Mouse (Mus musculus) gastrocnemius, adult 8-10 months (tissue): ENCODE results near the gene Slfn1. TPM values are rescaled to one million over a fixed set of nuclear protein-coding genes. Genes with fewer than 3 reads are reported as not detected.
"Not testable (repeated sequence)": the region's sequence is repeated elsewhere in the genome, so short reads cannot be mapped to it uniquely, and the experiment has no call there.

ENCODE experiments used
- DNase-seq, 2 experiments: peaks; one replicate each; pipeline ENCODE4 v3.0.0; 2022; ENCODE audit warnings: low spot score in 2 of 2
- total RNA-seq, 4 experiments: library from RNA; stranded (reverse); gene quantifications; 2 replicates each; pipeline ENCODE4 v1.2.4; 2022

Slfn1 gene
- total RNA-seq = not detected

DNA sequence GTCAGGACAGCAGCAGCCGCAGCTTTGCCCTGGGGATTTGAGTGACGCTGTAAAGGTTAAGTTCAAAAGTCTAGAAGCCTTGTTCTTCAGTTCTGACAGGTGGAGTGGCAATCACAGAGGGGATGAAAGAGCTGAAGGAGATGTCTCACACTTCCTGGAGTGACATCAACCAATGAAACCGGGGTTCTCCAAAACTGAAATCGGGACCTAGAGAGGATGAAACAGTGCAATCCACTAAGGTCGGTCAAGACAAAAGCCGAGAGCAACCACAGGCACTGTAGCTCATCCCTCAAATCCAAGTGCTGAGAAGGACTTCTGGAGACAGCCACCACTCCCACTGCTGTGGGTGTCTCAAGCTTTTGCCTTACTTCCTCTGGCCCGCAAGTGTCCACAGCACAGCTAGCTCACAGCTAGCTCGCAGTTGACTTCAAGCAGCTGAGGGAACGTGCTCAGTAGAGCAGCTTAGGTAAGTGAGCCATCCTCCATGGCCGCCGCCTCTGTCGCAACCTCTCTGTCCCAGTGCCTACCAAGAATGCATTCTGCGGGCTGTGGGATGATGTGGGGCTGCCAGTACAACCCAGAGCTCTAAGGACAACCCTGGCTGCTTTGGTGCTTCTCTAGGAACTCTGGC is at the start of gene Slfn1:
Gene Slfn1, plus strand, starts transcription at position 253 of the 631 bp plus-strand sequence.
- DNase-seq = no peak

DNA sequence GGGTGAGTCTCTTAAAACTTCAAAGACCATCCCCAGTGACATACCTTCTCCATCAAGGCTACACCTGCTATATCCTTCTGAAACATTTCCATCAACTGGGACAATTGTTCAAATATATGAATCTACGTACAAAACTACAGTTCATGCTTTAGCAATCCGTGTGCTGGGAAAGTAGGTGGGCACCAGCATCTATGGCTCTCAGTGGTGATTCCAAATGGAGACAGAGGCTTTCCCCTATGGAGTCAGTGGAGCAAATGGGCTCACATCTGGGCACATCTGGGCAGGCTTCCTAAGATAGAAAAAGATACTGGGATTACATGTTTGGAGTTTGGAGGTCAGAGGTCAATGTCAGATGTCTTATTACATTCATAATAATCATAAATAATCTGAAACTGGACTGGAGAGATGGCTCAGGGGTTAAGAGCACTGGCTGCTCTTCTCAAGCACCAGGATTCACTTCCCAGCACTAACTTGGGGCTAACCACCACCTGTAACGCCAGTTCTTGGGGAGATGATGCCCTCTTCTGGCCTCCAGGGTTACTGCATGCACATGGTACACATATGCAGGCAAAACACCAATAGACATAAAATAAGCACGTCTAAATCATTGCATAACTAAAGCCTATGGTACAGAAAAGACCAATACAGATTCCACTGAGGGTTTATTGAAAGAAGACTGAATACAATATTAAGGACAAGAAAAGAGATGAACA is 48.5 kb upstream of the Slfn1 start:
- DNase-seq = no peak

DNA sequence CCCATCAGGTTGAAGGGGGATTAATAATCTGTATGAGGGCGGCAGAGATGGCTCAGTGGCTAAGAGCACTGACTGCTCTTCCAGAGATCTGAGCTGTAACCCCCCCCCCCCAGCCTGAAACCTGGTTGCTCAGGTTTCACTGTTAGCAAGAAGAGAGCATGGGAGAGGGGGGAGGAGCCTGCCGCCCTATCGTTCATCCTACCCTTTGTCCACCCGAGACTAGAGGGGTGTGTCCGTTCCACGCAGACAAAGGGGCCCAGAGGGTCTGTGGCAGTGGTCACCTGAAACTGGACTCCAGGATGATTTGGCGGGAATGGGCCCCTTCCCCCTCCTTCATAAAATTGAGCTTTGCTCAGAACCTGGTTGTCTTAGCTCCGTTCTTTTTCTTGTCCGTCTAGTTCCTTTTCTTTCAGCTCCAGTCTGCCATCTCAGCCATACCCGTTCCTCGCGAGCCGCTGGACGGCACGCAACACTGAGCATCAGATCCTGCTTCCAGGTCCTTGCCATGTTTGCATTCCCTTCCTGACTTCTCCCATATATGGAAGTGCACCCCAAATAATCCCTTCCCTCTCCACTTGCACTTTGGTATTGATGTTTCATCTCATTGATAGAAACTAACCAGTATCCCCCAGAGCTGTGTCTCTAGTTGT is 46.2 kb upstream of the Slfn1 start:
- DNase-seq = no peak

DNA sequence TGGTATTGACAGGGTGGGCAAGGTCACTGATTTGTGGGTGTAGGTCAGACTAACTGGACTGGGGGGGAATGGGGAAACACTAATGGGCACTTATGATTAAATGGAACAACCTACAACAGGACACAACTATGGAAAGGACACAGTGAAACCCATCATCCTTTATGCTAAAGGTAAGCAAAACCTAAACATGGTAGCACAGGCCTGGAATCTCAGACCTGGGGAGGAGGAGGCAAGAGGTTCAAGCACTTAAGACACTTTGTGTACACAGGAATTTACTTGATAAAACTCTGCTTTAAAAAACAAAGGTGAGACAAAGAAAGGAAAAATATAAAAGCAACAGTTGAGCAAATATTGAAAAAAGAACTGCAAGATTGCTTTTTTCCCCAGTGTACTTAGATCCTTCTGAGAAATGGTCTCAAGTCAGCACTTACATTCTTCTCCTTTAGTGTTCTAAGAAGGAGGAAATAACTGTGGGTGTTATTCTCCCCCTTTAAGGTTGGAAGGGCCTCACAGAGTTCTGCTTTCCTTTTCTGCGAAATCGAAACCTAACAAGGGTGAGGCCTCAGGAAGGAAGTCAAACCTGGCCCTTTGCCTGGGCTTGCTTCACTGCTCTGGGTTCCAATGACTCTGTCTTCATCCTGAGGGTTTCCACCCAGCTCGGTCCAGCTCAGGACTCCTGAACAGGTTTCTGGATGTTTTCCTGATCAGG is 38.8 kb upstream of the Slfn1 start:
- peak; percentile 46 to 51 for DNase-seq

DNA sequence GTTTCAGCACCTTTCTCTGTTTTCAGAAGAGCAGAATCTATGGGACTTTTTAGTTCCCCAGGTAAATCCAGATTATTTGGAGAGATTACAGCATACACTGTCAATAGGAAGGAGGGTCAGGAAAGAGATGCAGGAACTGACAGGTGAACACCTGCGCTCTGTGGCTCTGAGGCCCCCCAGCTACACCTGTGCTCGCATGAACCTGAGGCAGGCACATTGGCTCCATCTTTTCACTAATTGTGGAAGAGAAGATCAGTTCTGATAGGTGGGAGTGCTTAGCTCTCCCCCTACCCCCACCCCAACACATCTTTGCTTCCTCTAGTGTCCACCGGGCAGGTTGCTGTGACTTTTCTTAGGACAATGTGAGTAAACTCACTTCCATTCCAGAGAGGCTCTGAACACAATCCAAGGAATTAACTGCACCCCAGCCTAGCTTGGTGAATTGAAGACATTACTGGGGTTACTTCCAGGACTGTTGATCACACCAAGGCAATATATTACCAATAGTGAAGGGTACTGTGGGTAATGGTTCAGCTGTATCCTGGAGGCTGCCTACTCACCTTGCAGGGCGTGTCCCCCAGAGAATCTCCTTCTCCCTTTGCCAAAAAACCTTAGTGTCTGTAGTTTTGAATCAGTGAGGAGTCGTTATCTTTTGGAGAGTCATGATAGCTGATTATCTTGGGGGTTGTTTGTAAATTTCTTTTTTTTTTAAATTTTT is 38.1 kb upstream of the Slfn1 start:
- no peak for DNase-seq

DNA sequence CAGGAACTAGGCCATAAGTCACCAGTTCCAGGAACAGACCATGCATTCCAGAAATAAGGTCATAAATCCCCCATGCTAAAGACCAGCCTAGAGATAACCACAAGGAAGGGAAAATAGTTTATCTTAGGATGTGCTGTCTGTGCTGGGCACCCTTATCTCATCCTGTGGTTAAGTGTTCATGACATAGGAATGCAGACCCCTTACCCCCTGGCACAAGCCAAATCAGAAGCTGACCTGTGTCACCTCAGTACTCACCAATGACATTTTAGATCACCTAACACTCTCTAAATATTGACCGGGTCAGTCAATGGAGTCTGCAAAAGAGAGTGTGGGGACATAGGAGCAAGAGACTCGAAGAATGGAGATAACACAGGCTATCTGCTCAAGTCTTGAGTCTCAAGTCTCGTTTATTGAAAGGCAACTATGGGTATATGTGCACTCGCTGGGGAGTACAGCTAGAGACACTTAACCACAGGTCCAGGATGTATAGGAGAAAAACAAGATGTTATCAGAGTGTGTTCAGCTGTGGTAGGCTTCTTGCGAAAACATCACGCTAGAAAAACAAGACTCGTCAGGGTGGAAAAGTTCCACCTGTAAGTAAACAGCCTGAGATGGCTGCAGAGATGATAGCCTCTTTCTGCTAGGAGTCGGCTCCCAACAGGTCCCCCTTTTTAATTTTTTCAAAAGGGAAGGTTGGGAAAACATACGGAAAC is 37.0 kb upstream of the Slfn1 start:
- no peak for DNase-seq

DNA sequence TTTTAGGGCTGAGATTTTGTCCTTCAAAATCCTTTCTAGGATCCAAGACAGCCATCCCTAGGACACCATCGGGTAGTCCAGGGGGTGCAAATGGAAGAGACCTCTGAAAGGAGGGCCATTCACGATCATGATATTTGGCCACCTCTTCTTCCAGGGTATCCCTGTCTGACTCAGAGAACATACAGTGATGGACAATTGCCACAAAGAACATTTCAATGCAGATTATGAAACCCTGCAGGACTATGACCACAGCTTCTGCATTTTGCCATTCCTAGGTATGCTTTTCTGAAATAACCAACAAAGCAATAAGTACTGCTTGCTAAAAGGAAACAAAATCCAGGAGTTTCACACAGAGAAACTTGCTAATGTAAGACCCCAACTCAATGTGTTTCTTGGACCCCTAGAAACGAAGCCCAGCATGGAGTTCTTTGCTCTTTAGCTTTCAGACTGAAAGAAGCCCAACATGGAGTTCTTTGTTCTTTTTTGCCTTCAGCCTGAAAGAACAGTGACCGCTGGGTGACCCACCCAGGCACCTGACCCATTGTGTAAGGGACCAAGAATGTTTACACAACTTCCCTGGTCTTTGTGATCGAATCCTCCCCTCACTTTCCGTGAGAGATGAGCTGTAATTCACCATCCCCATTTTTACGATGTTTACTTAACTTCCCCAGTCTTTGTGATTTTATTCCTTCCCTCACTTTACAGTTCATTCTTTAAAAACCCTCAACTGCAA is 33.7 kb upstream of the Slfn1 start:
- DNase-seq = no peak

DNA sequence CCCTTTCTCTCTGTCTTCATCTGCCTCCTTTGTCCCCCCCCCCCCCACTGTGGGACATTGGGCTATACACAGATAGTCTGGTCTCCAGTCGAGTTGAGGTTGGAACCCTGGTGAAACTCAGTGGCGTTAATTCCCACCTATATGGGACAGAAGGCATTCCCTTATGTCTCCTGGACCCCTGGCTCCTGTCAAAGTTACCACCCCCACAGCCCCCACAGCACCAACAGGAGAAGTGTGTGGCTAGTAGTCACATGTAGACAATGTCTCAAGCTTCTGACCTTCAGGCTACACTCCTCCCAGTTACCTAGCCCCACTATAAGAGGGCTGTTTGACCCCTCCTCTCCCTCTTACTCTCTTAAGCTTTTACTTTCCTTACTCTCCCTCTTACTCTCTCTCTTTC is 32.5 kb upstream of the Slfn1 start:
- DNase-seq = no peak

DNA sequence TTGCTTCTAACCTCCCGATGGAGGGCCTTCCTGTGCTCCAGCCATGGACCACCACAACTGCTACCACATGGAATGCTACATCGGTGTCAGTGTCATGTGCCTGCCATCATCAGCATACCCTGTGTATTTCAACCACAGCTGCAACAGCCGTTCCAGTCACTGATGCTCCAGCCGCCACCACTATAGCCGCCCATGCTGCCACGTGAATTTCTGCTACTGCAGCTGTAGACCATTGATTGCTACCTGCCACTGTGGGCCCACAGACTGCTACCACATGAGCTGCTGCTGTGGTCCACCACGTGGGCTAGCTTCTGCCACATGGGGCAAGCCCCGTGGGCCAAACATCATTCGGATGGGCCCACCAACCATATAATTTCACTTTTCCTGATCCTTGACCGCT is 31.9 kb upstream of the Slfn1 start:
- no peak for DNase-seq

DNA sequence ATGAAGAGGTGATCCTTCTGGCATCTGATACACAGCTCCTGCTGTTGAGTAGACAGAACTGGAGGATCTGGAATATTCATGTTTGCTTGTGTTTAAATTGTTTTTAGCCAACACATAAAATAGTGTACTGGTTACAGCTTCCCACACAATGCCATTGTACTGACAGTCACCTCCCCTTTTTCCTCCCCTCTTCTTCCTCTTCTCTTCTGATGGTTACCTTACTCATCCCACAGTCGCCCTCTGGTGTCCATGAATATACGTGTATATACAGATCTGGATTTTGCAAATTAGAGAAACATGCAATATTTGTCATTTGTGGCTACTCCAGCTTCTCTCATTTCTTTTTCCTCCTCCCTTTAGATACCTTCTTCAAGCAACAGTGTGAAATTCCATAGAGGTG is 1.5 kb upstream of the Slfn1 start:
- no peak for DNase-seq

DNA sequence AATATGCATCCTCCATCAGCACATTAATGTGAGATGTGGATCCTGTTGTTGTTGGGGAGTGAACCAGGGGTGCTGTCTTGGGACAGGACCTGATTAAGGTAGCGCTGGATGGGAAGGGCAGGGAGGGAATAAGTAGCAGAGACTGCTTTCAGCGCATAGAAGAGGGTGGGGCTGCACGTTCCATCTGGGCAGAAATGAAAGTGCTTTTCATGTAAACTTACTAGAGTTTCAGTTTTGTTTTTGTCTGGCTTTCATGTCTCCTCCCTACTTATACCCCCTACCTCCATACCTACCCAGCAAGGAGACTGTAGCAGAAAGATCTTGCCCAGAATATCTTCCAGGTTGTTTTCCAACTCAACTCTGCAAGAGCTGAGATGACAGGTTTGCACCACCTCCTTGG is 1.4 kb downstream of the Slfn1 start:
- DNase-seq = no peak

DNA sequence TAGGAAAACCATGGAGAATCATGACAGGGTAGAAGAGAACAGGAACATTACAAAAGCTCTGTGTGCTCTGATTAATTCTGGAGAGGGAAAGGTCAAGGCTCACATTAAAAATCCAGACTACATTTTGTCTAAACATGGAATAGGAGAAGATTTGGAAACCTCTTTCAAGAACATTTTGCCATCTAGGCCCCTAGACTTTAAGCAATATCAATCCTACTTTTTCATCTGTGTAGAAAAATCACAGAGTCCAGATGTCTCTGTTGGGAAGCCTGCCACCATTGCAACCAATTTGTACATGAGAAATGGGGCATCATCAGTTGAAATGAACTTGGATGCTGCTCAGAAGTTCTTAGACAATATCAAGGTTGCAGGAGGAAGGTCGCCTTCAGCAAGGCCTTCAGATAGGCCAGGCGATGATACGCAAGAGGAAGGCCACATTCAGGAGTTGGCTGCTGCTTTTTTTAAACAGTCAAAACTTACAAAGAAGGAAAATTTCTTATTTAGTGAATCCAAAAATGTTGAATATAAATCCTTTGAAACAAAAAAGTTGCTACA is 4.6 kb downstream of the Slfn1 start:
- DNase-seq = no peak

DNA sequence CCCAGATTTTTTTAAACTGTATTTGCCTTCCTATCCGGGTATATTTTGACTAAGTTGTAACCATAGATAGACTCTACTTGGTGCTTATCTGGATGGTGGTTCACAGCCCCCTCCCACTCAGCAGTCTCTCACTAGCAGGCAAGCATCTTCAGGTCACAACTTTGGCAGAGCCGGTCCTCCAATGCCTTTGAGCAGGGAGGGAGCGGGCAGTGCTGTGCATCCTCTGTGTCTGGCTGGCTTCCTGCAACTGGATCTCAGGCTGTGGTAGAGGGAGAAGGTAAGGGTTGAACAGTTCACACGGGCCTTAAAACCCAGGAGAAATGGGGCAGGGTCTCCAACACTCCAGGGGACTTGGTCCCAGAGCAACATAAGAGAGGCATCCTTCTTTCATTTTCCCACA is 6.5 kb downstream of the Slfn1 start:
- no peak for DNase-seq

DNA sequence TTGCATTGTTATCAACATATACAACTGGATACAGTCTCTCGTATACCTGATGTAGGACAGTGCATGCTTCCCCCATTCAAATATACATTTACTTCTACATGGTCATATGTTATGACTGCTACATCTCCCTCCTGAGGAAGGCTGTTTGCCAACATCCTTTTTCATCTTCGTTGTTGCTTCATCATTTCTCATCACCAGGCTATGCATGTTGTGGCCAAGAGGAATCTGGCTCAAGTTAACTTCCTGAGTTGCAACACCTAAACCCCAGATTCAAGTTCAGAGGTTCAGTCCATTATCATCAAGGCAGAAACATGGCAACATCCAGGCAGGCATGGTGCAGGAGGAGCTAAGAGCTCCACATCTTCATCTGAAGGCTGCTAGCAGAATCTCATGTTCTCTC is 8.3 kb downstream of the Slfn1 start:
- no peak for DNase-seq

DNA sequence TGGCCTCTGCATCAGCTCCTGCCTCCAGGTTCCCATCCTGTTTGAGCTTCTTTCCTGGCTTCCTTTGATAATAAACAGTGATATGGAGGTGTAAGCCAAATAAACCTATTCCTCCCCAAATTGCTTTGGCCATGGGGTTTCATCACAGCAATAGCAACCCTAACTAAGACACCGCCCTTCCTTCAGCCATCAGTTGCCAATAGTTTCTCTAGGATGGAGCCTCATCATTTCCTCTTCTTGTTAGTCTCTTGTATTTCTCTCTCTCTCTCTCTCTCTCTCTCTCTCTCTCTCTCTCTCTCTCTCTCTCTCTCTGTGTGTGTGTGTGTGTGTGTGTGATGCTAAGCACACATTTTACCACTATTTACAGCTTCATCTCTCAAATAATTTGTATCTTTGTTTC is 9.0 kb downstream of the Slfn1 start:
- DNase-seq = not testable (repeated sequence)

DNA sequence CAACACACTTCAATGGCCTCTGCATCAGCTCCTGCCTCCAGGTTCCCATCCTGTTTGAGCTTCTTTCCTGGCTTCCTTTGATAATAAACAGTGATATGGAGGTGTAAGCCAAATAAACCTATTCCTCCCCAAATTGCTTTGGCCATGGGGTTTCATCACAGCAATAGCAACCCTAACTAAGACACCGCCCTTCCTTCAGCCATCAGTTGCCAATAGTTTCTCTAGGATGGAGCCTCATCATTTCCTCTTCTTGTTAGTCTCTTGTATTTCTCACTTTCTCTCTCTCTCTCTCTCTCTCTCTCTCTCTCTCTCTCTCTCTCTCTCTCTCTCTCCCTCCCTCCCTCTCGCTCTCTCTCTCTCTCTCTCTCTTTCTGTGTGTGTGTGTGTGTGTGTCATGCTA is 20.6 kb downstream of the Slfn1 start:
- DNase-seq = not testable (repeated sequence)

DNA sequence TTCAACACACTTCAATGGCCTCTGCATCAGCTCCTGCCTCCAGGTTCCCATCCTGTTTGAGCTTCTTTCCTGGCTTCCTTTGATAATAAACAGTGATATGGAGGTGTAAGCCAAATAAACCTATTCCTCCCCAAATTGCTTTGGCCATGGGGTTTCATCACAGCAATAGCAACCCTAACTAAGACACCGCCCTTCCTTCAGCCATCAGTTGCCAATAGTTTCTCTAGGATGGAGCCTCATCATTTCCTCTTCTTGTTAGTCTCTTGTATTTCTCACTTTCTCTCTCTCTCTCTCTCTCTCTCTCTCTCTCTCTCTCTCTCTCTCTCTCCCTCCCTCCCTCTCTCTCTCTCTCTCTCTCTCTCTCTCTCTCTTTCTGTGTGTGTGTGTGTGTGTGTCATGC is 32.3 kb downstream of the Slfn1 start:
- not testable (repeated sequence) for DNase-seq
